Mouse (Mus musculus): ENCODE data around the gene Ppp1r8. TPM values are rescaled to one million over a fixed set of nuclear protein-coding genes. Genes with fewer than 3 reads are reported as not detected.
A peak's percentile ranks its signal among the peaks of the same experiment; 100 is the strongest.

Gene Ppp1r8
- polyA plus RNA-seq, 1 experiment from 2014 or later, result 31.9 TPM

DNA sequence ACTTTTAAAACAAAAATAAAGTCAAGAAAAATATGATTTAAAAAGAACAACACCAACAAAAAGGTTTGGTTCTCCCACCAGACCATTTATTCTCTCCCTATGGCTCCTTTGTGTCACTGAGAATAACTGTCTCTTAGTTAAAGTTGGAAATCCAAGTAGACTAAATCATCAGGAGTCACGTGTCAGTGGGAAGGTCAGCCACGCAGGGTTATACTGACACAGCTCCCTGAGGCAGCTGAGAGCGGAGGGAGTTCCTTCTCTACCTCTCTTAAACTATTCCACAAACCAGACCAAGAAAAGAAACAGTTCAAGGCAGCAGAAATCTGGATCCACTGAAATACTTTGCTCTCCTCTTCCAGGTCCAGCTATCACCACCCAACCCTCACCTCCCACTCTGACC lies 28.1 kb upstream of the Ppp1r8 start:
- ATAC-seq (ENCODE audit: insufficient number of reproducible peaks, insufficient read depth, low FRiP score, low read depth), result no peak
- Histone ChIP-seq H3K27ac (replicated peaks in 1 of 2; ENCODE audit: control insufficient read depth in 1 of 2, insufficient read depth in 1 of 2, low read depth in 2 of 2, low read length in 2 of 2) (no peak overlapping the region), H3K36me3 (ENCODE audit: control insufficient read depth, insufficient read depth, low read length) (peaks cover 58% of the 10 kb centered on the region), H3K9me3 (ENCODE audit: control insufficient read depth, low read length) (no peaks in the 10 kb centered on the region), H3K4me3 (ENCODE audit: control insufficient read depth in 1 of 2, insufficient read depth in 1 of 2, low read depth in 1 of 2, low read length in 2 of 2) (no peak overlapping the region), H3K4me1 (ENCODE audit: control insufficient read depth in 2 of 2, insufficient read depth in 2 of 2, low read length in 2 of 2) (peaks cover 7 to 33% of the 10 kb centered on the region in 2 experiments), H3K4me2 (ENCODE audit: low read length) (no peak overlapping the region), H3K9ac (ENCODE audit: low read length) (no peak overlapping the region), H3K27me3 (ENCODE audit: control insufficient read depth, insufficient read depth, low read length) (no peaks in the 10 kb centered on the region)
- WGBS, result 92% methylated on average over 3 of the region's 3 CpGs

DNA sequence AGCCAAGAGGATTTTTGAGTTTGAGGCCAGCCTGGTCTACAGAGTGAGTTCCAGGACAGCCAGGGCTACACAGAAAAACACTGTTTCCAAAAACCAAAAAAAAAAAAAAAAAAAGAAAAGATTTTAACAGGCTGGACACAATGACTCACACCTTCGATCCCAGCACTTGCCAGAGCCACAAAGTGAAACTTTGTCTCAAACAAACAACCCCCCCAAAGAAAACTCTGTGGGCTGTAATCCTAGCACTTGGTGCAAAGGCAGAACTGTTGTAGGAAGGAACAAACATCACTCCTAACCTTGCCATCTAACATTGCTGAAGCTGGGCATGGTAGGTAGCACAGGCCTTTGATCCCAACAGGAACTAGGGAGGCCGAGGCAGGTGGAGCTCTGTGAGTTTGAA lies 21.9 kb upstream of the Ppp1r8 start:
- peaks cover 93% of the 10 kb centered on the region for H3K36me3 ChIP-seq (ENCODE audit: control insufficient read depth, insufficient read depth, low read length)
- H3K4me1 ChIP-seq (ENCODE audit: control insufficient read depth in 2 of 2, insufficient read depth in 2 of 2, low read length in 2 of 2), result peaks cover 0 to 6% of the 10 kb centered on the region in 2 experiments; a peak in 1 of 4 replicates
- H3K4me3 ChIP-seq (ENCODE audit: control insufficient read depth in 1 of 2, insufficient read depth in 1 of 2, low read depth in 1 of 2, low read length in 2 of 2), result no peak overlapping the region
- ATAC-seq (ENCODE audit: insufficient number of reproducible peaks, insufficient read depth, low FRiP score, low read depth), result no peak
- H3K4me2 ChIP-seq (ENCODE audit: low read length), result no peak overlapping the region
- no peak overlapping the region for H3K27ac ChIP-seq (replicated peaks in 1 of 2; ENCODE audit: control insufficient read depth in 1 of 2, insufficient read depth in 1 of 2, low read depth in 2 of 2, low read length in 2 of 2)
- H3K9me3 ChIP-seq (ENCODE audit: control insufficient read depth, low read length), result no peaks in the 10 kb centered on the region
- no peak overlapping the region for H3K9ac ChIP-seq (ENCODE audit: low read length)
- 87% methylated on average over 2 of the region's 2 CpGs for WGBS
- no peaks in the 10 kb centered on the region for H3K27me3 ChIP-seq (ENCODE audit: control insufficient read depth, insufficient read depth, low read length)

DNA sequence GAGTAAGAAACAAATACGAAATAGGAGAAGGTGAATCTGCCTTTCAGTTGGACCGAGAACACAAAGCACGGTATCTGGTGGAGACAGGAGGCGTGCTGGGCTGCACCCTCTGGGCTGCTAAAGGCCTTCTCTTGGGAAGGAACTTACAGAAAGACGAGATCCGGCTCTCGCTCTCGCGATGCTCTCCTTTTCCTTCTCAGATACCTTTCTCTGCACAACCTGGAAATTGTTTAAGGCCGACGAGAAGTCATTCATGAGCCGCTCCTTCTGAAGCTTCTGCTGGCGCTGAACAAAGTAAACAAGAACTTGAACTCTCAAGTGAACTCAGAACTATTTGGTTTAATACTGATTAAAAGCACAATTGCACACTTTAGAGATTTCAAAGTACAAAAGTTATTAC lies 20.0 kb upstream of the Ppp1r8 start:
- H3K4me1 ChIP-seq (ENCODE audit: control insufficient read depth in 2 of 2, insufficient read depth in 2 of 2, low read length in 2 of 2), result no peaks in the 10 kb centered on the region
- no peak overlapping the region for H3K4me2 ChIP-seq (ENCODE audit: low read length)
- H3K9ac ChIP-seq (ENCODE audit: low read length), result no peak overlapping the region
- 96% methylated on average over 13 of the region's 13 CpGs for WGBS
- peaks cover 93% of the 10 kb centered on the region for H3K36me3 ChIP-seq (ENCODE audit: control insufficient read depth, insufficient read depth, low read length)
- H3K27ac ChIP-seq (replicated peaks in 1 of 2; ENCODE audit: control insufficient read depth in 1 of 2, insufficient read depth in 1 of 2, low read depth in 2 of 2, low read length in 2 of 2), result no peak overlapping the region
- no peaks in the 10 kb centered on the region for H3K9me3 ChIP-seq (ENCODE audit: control insufficient read depth, low read length)
- H3K4me3 ChIP-seq (ENCODE audit: control insufficient read depth in 1 of 2, insufficient read depth in 1 of 2, low read depth in 1 of 2, low read length in 2 of 2), result no peak overlapping the region
- no peak for ATAC-seq (ENCODE audit: insufficient number of reproducible peaks, insufficient read depth, low FRiP score, low read depth)
- H3K27me3 ChIP-seq (ENCODE audit: control insufficient read depth, insufficient read depth, low read length), result no peaks in the 10 kb centered on the region

DNA sequence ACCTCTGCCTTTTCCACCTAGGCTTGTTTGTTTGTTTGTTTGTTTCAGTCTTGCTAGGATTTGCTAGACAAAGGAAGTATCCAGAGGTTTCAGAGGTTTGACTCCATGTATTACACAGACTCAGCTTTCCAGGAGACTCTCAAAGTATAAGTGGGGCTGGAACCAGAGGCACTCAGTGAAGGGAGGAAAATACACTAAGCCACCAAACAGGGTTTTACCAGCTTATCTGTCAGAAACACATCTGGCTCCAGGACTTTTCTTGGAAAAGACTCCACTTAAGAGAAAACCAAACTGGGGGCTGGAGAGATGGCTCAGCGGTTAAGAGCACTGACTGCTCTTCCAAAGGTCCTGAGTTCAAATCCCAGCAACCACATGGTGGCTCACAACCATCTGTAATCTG lies 17.9 kb upstream of the Ppp1r8 start:
- Histone ChIP-seq H3K36me3 (ENCODE audit: control insufficient read depth, insufficient read depth, low read length) (peaks cover 92% of the 10 kb centered on the region), H3K4me3 (ENCODE audit: control insufficient read depth in 1 of 2, insufficient read depth in 1 of 2, low read depth in 1 of 2, low read length in 2 of 2) (no peak overlapping the region), H3K27ac (replicated peaks in 1 of 2; ENCODE audit: control insufficient read depth in 1 of 2, insufficient read depth in 1 of 2, low read depth in 2 of 2, low read length in 2 of 2) (no peak overlapping the region), H3K27me3 (ENCODE audit: control insufficient read depth, insufficient read depth, low read length) (no peaks in the 10 kb centered on the region), H3K9me3 (ENCODE audit: control insufficient read depth, low read length) (no peaks in the 10 kb centered on the region), H3K9ac (ENCODE audit: low read length) (no peak overlapping the region), H3K4me1 (ENCODE audit: control insufficient read depth in 2 of 2, insufficient read depth in 2 of 2, low read length in 2 of 2) (no peaks in the 10 kb centered on the region), H3K4me2 (ENCODE audit: low read length) (no peak overlapping the region)
- no peak for ATAC-seq (ENCODE audit: insufficient number of reproducible peaks, insufficient read depth, low FRiP score, low read depth)
- WGBS, result 77% methylated on average over 1 of the region's 1 CpGs

DNA sequence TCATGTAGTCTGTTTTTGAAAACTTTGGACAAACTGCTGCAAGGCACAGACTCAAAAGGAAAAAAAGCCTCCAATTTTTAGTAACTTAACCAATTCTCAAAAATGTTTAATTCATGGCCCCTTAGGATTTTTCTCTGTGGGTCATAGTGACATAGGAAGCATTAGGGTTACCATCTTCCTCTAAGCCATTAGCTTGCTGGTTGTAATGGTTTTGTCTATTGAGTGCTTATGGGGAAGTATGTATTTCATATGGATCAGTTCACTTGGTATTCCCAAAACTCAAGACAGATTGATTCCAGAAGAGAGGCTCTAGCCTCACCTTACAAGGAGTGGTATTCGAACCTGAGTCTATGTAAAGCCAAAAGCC lies 719 bp upstream of the Ppp1r8 start:
- H3K4me2 ChIP-seq (ENCODE audit: low read length), result peak overlapping the region; percentile 81
- peak overlapping the region; percentile 83 to 89; a peak in 3 of 4 replicates for H3K4me3 ChIP-seq (ENCODE audit: control insufficient read depth in 1 of 2, insufficient read depth in 1 of 2, low read depth in 1 of 2, low read length in 2 of 2)
- H3K4me1 ChIP-seq (ENCODE audit: control insufficient read depth in 2 of 2, insufficient read depth in 2 of 2, low read length in 2 of 2), result peaks cover 0 to 14% of the 10 kb centered on the region in 2 experiments; a peak in 3 of 4 replicates
- 0 out of 2 replicates have a peak, but pooled peaks cover 2% of the 10 kb centered on the region for H3K9me3 ChIP-seq (ENCODE audit: control insufficient read depth, low read length)
- peaks cover 25% of the 10 kb centered on the region for H3K36me3 ChIP-seq (ENCODE audit: control insufficient read depth, insufficient read depth, low read length)
- ATAC-seq (ENCODE audit: insufficient number of reproducible peaks, insufficient read depth, low FRiP score, low read depth), result no peak
- H3K27ac ChIP-seq (replicated peaks in 1 of 2; ENCODE audit: control insufficient read depth in 1 of 2, insufficient read depth in 1 of 2, low read depth in 2 of 2, low read length in 2 of 2), result peak overlapping the region in 1 of 2 experiments; percentile 64; a peak in 2 of 4 replicates
- no peaks in the 10 kb centered on the region for H3K27me3 ChIP-seq (ENCODE audit: control insufficient read depth, insufficient read depth, low read length)
- 74% methylated on average over 1 of the region's 1 CpGs for WGBS
- peak overlapping the region; percentile 94 for H3K9ac ChIP-seq (ENCODE audit: low read length)

DNA sequence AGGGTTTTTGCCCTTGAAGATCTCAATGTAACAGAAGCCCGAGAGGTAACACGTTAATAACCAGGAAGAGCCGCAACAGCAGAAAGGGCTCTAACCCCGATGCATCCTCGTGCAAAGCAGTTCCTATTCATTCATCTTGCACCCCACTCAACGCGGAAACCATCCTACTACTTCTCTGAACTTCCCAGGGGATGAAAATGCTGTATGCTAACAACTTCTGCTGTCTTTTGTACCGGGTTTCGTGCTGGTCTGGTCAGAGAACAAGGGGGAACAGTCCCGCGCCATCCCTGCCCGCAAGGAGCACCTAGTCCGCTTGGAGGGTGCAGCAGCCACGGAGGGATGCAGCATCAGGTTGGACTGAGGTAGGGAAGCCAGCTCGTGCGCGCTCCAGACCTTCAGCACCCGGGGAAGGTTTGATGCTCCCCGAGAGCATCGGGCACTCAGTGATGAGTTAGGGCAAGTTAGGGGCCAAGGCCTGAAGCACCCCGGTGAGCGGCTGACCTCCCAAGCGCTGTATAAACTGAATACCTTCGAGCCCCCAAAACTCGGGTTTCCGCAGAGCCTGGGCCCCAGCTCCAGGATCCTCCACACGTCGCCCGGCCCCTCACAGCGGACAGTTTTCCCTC lies 575 bp downstream of the Ppp1r8 start:
- H3K9ac ChIP-seq (ENCODE audit: low read length), result peak overlapping the region; percentile 94
- peak overlapping the region; percentile 81 for H3K4me2 ChIP-seq (ENCODE audit: low read length)
- H3K4me1 ChIP-seq (ENCODE audit: control insufficient read depth in 2 of 2, insufficient read depth in 2 of 2, low read length in 2 of 2), result peaks cover 0 to 14% of the 10 kb centered on the region in 2 experiments; a peak in 3 of 4 replicates
- H3K27me3 ChIP-seq (ENCODE audit: control insufficient read depth, insufficient read depth, low read length), result no peaks in the 10 kb centered on the region
- WGBS, result under 1% methylated on average over 30 of the region's 30 CpGs
- H3K4me3 ChIP-seq (ENCODE audit: control insufficient read depth in 1 of 2, insufficient read depth in 1 of 2, low read depth in 1 of 2, low read length in 2 of 2), result peak overlapping the region; percentile 83 to 89
- H3K9me3 ChIP-seq (ENCODE audit: control insufficient read depth, low read length), result 0 out of 2 replicates have a peak, but pooled peaks cover 2% of the 10 kb centered on the region
- no peak for ATAC-seq (ENCODE audit: insufficient number of reproducible peaks, insufficient read depth, low FRiP score, low read depth)
- peak overlapping the region; percentile 20 to 73 for H3K27ac ChIP-seq (replicated peaks in 1 of 2; ENCODE audit: control insufficient read depth in 1 of 2, insufficient read depth in 1 of 2, low read depth in 2 of 2, low read length in 2 of 2)
- peaks cover 32% of the 10 kb centered on the region for H3K36me3 ChIP-seq (ENCODE audit: control insufficient read depth, insufficient read depth, low read length)

DNA sequence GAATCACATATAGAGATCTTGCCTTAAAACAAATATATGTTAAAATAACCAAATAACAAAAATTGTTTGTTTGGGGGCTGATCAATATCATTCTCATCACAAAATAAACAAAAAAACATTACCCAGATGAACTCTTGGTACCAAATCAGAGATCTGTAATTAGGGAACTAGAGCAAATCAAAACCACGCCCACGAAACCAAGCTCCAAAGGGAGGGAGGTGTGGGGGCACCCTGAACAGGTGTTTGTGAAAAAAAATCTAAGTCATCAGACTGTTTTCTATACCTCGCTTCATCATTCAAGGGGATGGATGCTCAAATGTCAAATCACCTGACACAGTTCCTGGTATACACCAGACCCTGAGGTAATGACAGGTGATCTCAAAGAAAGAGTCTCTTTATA lies 1.5 kb downstream of the Ppp1r8 start:
- Histone ChIP-seq H3K4me3 (ENCODE audit: control insufficient read depth in 1 of 2, insufficient read depth in 1 of 2, low read depth in 1 of 2, low read length in 2 of 2) (peak overlapping the region in 1 of 2 experiments; percentile 89; a peak in 2 of 4 replicates), H3K27ac (replicated peaks in 1 of 2; ENCODE audit: control insufficient read depth in 1 of 2, insufficient read depth in 1 of 2, low read depth in 2 of 2, low read length in 2 of 2) (no peak overlapping the region), H3K4me2 (ENCODE audit: low read length) (peak overlapping the region; percentile 81), H3K36me3 (ENCODE audit: control insufficient read depth, insufficient read depth, low read length) (peaks cover 41% of the 10 kb centered on the region), H3K4me1 (ENCODE audit: control insufficient read depth in 2 of 2, insufficient read depth in 2 of 2, low read length in 2 of 2) (peaks cover 0 to 14% of the 10 kb centered on the region in 2 experiments; a peak in 3 of 4 replicates), H3K27me3 (ENCODE audit: control insufficient read depth, insufficient read depth, low read length) (no peaks in the 10 kb centered on the region), H3K9me3 (ENCODE audit: control insufficient read depth, low read length) (no peaks in the 10 kb centered on the region), H3K9ac (ENCODE audit: low read length) (peak overlapping the region; percentile 94)
- ATAC-seq (ENCODE audit: insufficient number of reproducible peaks, insufficient read depth, low FRiP score, low read depth), result no peak
- WGBS, result 78% methylated on average over 3 of the region's 3 CpGs
